Mouse (Mus musculus): ENCODE measurements around the gene R3hdm2. TPM values are rescaled to one million over a fixed set of nuclear protein-coding genes. Genes with fewer than 3 reads are reported as not detected.

R3hdm2 gene
- total RNA-seq, 4 experiments from 2014 or later = 150 to 177 (median 168) TPM

DNA sequence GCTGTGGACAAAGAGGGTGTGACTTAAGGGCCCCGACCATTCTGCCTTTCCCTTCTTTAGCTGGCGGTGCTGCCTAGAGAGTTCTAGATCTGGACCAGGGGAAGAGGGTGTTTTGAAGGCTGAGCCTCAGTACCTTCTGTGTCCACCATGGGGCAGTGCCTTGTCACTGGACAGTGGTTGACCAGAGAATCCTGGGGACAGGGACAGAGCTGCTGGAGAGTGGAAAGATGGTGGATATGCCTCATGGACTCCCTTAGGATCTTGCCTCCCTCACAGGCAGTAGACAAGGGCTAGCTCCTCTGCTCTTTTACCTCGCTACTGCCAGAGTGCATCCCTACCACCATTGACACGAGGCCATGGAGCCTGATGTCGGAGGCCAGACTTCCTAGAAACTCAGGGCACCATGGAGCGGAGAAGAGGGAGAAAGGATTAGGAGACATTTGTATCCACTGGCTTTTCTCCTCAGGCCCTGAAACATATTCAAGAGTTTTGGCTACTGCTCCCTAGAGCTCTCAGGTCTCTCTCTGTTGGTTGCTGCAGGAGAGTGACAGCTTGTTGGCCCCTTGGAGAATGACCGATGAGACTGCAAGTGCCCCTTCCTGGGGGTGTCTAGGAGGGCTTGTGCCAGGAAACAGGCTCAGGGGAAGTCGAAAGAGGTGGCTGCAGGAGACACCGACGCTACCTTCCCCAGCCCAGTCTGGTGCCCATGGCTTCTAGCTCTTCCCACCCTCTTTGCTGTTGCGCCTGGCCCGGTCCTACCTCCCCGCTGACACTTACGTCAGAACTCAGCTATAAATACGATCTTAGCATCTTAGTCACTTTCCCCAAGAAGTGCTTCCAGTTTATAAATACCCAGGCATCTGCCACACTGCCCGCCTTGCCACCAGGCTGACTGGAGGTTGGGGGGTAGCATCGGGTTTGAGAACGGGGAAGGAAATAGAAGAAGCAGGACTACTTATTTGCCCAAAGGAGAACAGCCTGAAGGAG is 25.9 kb upstream of the R3hdm2 start, which contains the start of gene Inhbe:
Gene Inhbe, minus strand, starts transcription at position 503 of the 987 bp plus-strand sequence.
- DNase-seq (ENCODE audit: low spot score) = peak; percentile 42

DNA sequence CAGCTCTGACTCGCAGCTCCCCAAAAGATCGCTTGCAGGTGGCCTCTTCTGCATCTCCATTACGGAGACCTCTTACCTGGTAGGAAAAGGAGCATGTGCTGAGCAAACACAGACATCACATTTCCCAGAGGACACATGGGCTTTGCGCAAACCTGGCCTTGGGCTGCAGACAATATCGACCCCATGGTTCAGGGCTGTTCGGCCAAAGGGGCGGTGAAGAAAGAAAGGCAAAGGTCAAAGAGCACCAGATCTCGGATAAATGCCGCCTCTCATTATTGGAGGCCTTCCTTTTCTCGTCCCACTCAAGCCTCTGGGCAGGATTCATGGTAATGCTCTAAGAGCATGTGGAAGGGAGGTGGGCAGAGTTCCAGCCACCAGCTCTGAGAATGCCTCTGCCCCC is 24.8 kb upstream of the R3hdm2 start:
- DNase-seq (ENCODE audit: low spot score) = no peak

DNA sequence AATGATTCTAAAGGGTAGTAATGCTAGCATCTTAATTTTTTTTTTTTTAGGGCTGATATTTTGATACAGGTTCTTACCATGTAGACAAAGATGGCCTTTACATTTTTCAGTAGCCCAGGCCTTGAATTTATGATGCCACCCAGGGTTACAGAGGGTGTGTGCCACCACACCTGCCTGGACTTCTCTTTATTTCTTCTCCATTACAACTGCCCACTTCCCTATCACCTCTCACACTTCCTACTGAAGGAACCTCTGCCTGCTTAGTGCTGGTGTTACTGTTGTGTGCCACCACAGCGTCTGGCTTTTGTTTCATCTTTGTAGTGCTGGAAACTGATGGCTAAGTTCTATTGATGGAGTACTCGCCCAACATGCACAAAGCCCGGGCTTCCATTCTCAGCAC is 19.4 kb upstream of the R3hdm2 start:
- DNase-seq (ENCODE audit: low spot score) = no peak

DNA sequence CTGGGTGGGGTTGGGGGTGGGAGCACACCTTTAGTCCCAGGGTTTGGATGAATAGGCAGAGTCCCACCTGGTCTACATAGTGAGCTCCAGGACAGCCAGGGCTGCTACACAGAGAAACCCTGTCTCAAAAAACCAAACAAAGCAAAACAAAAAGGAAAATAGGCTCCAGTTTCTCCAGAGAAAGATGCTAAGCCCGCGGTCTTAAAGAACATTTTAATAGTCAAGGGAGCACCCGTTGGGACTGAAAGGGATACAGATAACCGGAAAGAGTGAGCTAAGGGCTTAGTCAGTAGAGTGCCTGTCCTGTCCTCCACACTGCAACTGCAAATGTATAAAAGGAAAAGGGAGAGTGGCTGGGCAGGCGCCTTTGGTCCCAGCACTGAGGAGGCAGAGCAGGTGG is 13.0 kb upstream of the R3hdm2 start:
- DNase-seq (ENCODE audit: low spot score) = no peak

DNA sequence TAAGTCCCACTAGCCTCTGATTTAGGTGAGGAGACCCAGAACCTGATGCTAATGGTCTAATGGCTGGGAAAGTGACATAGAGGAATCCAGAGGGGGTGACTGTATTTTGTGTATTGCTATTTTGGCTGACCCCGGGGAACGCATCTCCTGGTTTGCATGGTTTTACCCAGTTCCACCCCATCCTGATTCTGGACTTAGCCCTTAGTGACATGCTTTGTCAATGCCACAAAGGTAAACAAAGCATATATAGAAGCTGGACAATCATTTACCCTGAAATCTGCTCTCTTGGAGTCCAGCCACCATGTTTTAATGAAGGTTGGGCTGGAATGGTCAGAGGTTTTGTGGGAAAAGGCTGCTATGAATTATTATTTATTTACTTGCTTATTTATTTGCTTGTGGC is 11.9 kb upstream of the R3hdm2 start:
- DNase-seq (ENCODE audit: low spot score) = no peak

DNA sequence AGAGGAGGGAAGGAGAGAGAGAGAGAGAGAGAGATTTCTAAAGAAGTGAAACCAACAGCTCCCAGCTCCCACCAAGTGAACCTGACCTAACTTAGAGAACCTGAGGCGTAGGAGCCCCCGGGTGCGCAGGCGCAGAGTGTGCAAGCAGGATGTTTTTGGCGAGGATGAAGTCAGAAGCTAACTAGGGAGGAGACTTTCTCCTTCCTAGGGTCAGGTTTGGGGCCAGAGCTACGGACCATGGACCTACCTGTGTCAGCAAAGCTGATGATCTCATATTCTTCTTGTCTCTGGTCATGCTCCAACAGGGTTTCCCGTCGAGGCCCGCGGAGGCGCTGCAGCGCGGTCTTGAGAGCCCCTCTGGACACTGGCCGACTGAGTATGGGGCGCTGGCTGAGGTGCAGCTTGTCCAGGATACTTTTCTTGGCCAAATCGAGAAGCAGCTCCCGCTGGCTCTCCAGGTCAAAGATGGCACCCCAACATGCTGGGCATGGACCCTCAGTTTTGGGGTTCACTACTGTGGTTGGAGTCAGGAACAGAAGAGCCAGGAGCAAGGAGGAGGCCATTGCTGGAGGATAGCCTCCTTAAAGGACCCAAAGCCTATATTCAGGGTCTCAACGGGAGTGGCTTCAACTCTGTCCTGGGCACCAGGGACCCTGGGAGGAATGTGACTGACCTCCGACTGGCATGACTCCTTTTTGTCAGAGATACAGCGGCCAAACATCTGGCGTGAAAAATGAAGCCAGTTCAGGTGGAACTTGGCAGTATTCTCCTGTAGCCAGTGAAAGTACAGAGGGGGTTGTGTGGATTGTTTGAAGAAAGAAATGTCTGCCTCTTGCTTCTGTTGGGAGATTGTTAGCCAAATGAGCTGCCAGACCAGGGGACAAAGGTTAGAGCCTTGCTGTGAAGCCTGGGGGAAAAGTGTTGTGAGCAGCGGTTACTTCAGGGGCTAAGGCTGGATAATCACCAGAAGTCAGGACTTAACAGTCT is 10.0 kb upstream of the R3hdm2 start, which contains the start of gene Inhbc:
Gene Inhbc, minus strand, starts transcription at position 598 of the 987 bp plus-strand sequence.
- no peak for DNase-seq (ENCODE audit: low spot score)

DNA sequence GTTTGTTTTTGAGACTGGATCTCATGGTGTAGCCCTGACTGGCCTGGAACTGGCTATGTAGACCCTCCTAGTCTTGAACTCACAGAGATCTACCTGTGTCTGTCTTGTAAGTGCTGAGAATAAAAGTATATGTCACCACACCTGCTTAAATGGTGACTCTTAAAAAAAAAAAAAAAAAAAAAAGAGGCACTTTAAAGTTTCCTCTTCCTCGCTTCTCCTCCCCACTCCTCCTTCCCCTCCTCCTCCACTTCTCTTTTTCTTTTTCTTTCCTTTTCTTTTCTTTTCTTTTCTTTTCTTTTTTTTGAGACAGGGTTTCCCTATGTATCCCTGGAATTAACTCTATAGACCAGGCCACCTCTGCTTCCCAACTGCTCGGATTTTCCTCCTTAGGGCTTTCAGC is 9.1 kb upstream of the R3hdm2 start:
- DNase-seq (ENCODE audit: low spot score) = no peak

DNA sequence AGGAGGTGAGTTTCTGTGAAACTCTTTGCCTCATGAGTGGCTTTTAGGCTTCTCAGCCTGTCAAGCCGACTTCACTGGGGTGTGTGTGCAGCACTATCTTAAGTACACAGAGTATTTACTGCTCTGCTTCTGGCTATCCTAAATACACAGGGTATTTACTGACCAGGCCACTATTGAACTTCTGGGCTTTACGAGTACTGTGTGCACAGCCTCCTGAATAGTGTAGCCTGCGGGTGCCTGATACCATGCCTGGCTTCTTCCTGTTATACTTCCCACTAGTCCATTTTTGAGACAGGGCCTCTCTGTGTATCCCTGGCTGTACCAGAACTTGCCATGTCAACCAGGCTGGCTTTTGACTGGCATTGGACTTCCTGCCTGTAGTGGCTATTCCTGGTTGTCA is 2.4 kb upstream of the R3hdm2 start:
- no peak for DNase-seq (ENCODE audit: low spot score)

DNA sequence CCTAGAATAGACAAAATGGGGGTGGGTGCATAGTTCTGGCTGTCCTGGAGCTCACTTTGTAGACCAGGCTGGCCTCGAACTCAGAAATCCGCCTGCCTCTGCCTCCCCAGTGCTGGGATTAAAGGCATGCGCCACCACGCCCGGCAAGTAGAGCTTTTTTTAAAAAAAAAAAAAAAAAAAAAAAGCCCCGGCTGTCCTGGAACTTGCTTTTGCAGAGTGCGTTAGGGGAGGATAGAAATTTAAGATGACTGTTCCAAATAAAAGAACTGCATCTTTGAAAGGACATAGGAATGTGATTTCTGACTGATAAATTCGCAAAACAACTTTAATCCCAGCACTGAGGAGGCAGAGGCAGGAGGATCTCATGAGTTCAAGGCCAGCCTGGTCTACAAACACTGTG is 473 bp upstream of the R3hdm2 start:
- no peak for DNase-seq (ENCODE audit: low spot score)

DNA sequence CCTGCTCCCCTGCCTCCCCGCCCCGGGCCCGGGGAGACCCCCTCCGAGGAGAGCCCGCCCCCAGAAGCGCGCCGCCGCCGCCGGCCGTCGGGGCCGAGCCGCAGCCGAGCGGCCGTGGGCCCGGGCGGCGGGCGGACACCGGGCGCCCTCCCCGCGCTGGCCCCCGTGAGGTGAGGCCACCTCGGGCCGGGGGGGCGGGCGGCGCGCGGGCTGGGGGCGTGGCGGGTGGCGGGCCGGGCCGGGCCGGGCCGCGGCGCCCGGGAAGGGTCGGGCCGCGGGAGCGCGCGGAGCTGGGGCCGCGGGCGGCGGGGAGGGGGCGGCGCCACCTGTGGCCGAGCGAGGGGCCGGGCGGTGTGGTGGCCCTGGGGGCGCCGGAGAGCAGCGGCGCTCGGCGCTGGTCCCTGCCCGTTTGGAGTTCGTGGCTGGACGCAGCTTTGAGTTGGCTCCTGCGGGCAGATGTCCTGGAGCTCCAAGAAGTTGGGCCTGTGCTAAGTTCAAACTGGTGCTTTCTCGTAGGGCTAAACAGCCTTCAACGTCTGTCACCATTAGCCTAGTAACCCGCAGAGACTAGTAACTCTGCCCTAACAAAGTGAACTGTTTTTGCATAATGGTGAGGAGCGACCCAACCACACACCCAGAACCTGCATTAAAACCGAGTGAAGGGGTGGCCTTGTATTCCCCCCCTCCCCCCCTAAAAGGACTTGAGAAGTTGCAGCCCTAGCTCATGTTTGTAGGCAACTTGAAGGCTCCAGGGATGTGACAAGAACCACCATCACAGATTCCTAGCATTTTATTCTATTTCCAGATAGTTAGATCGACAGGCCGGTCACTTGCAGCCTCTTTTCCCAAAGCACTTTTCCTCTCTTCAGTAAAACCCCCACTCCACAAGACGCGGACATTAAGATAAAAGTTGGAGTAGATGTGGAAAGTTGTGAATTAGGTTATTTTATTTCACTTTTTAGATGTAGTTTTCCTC is 928 bp downstream of the R3hdm2 start:
- peak; percentile 38 for DNase-seq (ENCODE audit: low spot score)

DNA sequence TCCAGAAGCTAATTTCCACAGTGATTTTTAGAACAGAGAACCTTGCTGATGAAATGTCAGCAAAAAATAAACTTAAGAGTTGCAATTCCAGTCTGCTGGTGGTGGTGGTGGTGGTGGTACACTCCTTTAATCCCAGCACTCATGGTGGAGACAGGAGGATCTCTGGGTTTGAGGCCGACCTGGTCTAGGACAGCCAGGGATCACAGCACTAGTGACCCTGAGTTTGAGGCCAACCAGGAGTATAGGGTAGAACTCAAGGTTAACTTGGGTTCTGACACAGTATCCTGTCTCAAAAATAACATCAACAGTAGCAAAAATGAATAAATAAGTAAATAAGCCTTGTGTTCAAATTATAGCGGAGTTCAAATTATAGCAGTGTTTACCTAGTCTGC is 1.6 kb downstream of the R3hdm2 start:
- no peak for DNase-seq (ENCODE audit: low spot score)

DNA sequence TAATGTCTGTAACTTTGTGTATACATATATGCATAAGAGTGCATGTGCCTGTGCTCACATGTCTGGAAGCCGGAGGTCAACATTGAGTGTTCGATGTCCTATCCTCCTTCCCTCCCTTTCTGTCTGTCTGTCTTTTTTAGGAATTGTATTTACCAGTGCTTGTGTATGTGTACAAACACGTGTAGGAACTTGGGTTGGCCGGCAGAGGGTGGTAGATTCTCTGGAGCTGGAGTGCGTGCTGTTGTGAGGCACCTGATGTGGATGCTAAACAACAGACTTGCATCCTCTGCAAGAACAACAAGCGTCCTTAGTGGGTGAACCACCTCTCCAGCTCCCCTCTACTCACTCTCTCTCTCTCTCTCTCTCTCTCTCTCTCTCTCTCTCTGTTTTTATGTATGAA is 11.6 kb downstream of the R3hdm2 start:
- DNase-seq (ENCODE audit: low spot score) = no peak

DNA sequence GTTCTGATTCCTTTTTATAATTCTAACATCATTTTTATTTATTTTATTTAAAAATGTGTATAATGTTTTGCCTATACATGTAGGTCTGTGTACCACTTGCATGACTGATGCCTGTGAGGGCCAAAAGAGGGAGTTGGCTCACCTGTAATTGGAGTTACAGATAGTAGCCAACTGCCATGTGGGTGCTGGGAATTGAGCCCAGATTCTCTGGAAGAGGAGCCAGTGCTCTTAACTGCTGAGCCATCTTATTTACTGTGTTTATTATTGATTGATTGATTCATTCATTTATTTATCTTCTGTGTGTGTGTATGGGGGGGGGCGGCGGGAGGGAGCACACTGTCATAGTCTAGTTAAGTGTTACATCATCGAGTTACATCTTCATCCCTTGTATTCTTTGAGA is 24.6 kb downstream of the R3hdm2 start:
- DNase-seq (ENCODE audit: low spot score) = no peak

DNA sequence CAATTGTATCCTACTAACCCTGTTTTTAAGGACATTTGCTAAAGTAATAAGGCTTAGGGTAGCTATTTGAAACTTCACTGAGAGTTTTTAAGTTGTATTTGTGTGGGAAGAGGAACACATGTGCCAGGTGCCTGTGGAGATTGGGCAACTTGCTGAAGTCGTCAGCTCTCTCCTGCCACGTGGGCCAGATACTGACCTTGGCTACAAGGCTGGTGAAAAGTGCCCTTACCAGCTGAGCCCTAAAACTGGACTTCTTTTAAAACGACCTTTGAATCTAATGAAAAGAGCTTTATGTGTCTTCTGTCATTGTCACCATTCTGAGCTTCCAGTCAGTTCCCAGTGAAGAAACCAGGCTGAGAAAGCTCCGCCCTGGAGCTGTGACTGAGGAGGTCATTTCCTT is 27.3 kb downstream of the R3hdm2 start:
- no peak for DNase-seq (ENCODE audit: low spot score)

DNA sequence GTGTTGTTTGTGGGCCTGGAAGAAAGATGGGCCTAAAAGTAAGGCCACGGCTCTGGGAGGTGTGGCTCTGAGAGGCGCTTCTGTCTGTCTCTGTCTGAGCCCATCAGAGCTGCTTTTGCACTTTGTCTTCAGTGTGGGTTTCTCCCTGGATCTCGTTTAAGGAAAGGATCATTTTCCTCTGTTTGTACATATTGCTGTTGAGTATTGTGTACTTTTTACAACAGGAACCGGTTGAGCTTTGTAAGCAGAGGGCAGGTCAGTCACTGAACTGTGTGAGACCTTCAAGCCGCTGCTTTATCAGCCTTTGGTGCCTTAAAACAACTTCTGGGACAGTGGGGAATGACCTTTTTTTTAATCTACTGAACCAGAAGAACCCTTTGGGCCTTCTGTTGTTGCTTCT is 32.0 kb downstream of the R3hdm2 start:
- no peak for DNase-seq (ENCODE audit: low spot score)

DNA sequence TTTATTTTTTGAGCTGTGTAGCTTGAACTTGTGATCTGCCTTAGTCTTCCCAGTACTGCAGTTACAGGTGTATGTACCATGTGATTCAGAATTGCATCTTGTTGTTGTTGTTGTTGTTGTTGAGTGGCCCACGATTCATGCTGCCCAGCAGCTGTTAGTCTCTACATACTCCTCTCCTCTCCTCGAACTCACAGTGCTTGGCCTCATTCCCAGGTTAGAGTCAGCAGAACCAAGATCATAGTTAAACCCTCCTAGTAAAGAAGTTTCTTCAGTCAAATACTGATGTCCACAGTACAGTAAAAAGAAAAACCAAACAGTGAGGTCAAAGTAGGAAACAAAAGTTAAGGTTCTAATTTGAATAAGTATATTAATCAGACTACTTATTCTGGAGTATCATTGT is 32.6 kb downstream of the R3hdm2 start:
- DNase-seq (ENCODE audit: low spot score) = no peak

DNA sequence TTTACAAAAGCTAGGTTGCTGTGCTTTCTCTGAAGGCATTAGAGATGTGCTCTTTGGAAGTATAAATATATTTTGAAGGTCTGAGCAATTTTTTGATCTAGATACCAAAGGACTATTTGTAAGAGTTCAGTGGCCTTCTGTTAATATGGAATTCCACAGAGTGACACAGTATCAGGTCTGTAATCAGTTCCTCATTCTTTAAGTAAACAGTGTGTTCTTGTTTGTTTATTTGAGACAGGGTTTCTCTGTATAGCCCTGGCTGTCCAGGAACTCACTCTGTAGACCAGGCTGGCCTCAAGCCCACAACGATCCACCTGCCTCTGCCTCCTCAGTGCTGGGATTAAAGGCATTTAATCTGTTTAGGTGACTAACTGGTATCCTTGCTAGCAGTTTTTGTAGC is 33.5 kb downstream of the R3hdm2 start:
- DNase-seq (ENCODE audit: low spot score) = no peak

DNA sequence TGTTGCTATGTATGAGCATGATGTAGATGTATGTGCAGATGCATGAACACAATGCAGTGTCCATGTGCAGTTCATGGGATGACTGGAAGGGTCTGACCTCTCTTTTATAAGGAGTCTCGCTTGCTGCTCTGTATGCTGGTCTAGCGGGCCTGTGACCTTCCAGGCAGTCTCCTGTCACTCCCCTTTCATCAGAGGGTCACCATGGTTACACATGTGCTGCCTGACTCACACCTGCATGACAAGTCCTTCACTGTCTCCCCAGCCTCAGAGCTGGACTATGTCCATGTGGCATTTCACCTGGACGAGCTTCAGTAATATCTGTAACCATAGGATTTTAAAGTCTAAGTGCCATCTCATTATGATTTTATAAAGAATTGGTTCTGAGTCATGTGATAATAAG is 34.0 kb downstream of the R3hdm2 start:
- no peak for DNase-seq (ENCODE audit: low spot score)

DNA sequence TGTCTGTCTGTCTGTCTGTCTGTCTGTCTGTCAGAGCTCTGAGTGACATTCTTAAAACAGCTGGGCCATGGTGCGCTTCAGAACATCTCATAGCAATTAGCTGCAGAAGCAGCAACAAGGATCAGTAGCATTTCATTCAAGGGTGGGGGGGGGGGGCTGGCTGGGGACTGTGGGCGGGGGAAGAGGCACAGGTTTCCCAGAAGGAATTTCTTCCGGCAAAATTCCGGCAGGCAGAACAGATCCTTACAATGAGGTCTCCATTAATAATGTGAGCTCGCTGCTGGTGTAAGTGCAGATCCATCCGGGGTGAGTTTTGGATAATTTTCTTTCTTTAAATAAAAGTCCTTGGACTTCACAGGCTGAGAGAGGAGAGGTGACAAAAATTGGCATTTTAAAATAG is 40.0 kb downstream of the R3hdm2 start:
- no peak for DNase-seq (ENCODE audit: low spot score)

DNA sequence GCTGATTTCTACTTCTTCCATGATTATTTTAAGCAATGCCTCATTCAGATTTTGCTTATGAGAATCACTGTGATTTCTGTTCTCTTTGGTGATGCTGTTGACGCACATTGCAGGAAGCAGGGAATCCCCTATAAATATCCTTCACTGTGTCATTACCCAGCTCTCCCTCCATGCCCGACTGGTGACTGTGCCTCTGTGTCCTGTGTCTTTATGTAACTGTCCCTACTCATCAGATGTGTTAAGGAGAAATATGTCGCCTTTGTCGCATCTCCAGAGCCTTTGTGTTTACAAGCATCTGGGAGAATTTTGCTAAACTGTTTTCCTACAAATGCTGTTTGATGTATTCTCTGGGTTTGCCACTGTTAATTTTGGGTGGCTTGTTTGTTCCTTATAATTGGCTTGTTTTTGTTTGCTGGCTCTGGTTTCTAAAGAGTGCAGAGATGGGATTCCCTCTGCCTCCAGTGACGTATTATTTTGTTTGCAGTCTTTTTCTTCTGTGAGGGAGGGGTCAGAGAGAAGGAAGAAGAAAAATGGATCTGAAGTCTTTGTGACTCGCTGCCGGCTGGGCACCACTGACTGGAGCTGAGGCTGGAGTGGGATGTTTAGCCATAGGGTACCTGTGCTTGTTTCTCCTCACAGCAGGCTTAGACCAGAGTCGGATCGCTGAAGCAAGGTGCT is 40.7 kb downstream of the R3hdm2 start:
- peak; percentile 21 for DNase-seq (ENCODE audit: low spot score)
